Mouse (Mus musculus) thymus, postnatal 14 days (tissue): ENCODE measurements around the gene Il9r.
A peak's percentile ranks its signal among the peaks of the same experiment; 100 is the strongest.

ENCODE experiments used
- DNase-seq: peaks from one replicate; pipeline ENCODE4 v3.0.0; 2021

The Il9r gene

GRCm38 (mm10) chr11:32157791-32158594, 42.1 kb downstream of the Il9r start:
- DNase-seq, result no peak

GRCm38 (mm10) chr11:32156854-32157630, 43.0 kb downstream of the Il9r start:
- no peak for DNase-seq

- no peak for DNase-seq
Observed at GRCm38 (mm10) chr11:32153216-32153615, 46.9 kb downstream of the Il9r start.

GRCm38 (mm10) chr11:32152814-32153213, 47.3 kb downstream of the Il9r start:
- no peak for DNase-seq

- no peak for DNase-seq
Observed at GRCm38 (mm10) chr11:32151243-32151642, 48.8 kb downstream of the Il9r start.

- no peak for DNase-seq
Observed at GRCm38 (mm10) chr11:32149605-32150004, 50.5 kb downstream of the Il9r start.

GRCm38 (mm10) chr11:32142771-32143170, 57.3 kb downstream of the Il9r start:
- DNase-seq, result no peak

GRCm38 (mm10) chr11:32141627-32142586, 58.2 kb downstream of the Il9r start:
- no peak for DNase-seq

GRCm38 (mm10) chr11:32141034-32141433, 59.0 kb downstream of the Il9r start:
- DNase-seq, result peak; percentile 92

- peak; percentile 80 for DNase-seq
Observed at GRCm38 (mm10) chr11:32139528-32139961, 60.5 kb downstream of the Il9r start.

- no peak for DNase-seq
Observed at GRCm38 (mm10) chr11:32138614-32138964, 61.5 kb downstream of the Il9r start.

- peak; percentile 47 for DNase-seq
Observed at GRCm38 (mm10) chr11:32137719-32138613, 62.1 kb downstream of the Il9r start.
